Mouse (Mus musculus): ENCODE measurements around the gene Faap24. TPM values are rescaled to one million over a fixed set of nuclear protein-coding genes. Genes with fewer than 3 reads are reported as not detected.

Faap24 gene
- polyA plus RNA-seq (2012), result 6.5 and 7.7 TPM in 2 replicates

DNA sequence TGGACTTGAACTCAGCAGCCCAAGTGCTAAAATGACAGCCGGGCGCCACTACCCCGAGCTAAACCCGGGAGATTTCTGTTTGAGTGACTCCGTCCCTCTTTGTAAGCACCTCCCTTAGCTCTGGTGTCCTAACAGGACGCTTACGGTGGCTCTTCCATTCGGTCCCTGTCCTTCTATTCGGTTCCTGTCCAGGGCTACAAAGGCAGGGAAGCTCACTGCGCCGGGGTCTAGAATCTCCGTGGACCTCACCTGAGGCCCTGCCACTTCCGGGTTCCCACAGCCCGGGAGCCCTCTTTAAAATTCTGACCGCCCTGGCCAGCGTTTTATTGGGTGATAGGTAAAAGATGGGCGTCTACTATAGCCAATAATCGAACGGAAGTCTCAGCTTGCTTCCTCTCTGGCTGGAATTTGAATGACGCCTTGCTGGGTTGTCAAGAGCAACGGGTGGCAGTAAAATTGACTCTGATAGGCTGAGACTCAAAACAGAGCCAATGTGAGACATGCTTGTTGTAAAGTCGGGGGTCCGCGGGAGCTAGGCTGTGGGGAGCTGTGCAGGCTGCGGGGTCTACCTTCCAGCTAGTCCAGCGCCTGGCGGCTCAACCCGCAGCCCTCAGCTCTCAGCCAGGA is at the start of gene Faap24, which contains the start of gene Cep89:
Gene Faap24, minus strand, starts transcription at position 295 of the 627 bp plus-strand sequence.
Gene Cep89, plus strand, starts transcription at position 494 of the 627 bp plus-strand sequence.

Other genes starting within 250 kb of the Faap24 start
- 0.39 TPM in 1 of 2 replicates, not detected in the other for gene Slc7a10, start 210.5 kb downstream of the Faap24 start, polyA plus RNA-seq (2012)
- gene Lrp3, start 181.3 kb downstream of the Faap24 start, polyA plus RNA-seq (2012), result 0.16 and 0.18 TPM in 2 replicates
- gene Gpatch1, start 78.4 kb downstream of the Faap24 start, polyA plus RNA-seq (2012), result 7.5 and 8.5 TPM in 2 replicates
- 0.02 and 0.04 TPM in 2 replicates for gene Rhpn2, start 62.7 kb downstream of the Faap24 start, polyA plus RNA-seq (2012)
- gene Cep89, start 199 bp upstream of the Faap24 start, polyA plus RNA-seq (2012), result 9.6 and 11.4 TPM in 2 replicates
- not detected in 2 replicates for gene Slc7a9, start 52.0 kb upstream of the Faap24 start, polyA plus RNA-seq (2012)
- gene Tdrd12, start 140.9 kb upstream of the Faap24 start, polyA plus RNA-seq (2012), result not detected in 2 replicates
- gene Nudt19, start 159.5 kb upstream of the Faap24 start, polyA plus RNA-seq (2012), result 21.8 and 22.6 TPM in 2 replicates
- 0.19 and 0.27 TPM in 2 replicates for gene Rgs9bp, start 188.7 kb upstream of the Faap24 start, polyA plus RNA-seq (2012)
- 81.2 and 125 TPM in 2 replicates for gene Ankrd27, start 189.4 kb upstream of the Faap24 start, polyA plus RNA-seq (2012)

Measured in megakaryocyte-erythroid progenitor cell, adult 5 weeks (primary cell).